16 mouse cellular contexts compared by ENCODE assay signal in the genomic region with DNA sequence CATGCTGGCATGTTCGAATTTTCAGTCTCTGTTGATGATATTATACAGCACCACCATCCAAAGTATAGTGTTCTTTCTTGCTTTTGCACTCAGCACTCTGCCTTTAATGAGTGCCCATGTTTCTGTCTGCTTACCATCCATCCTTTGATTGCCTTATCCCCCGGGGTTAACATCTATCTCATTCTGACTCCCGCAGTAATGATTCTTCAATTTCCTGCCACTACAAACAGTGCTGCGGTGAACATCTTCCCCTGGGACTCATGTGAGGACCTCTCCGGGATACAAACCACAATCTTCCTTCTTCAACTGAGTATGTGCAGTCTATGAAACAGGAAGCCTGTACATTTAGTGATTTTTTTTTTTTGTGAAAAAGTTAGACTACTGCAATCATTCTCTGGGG.
"Had no signal": no experiment of that assay in that cellular context is flagged by ENCODE, and none has a peak within 500 bp of the region (broad histone marks: within the 10 kb centered on the region; RNA-seq: fewer than 3 reads in every experiment).

No protein-coding gene starts in this region.

- H3K36me3 ChIP-seq: midbrain, embryonic 15.5 days; neural tube, embryonic 13.5 days; neural tube, embryonic 15.5 days had no signal

- H3K27me3 ChIP-seq: midbrain, embryonic 15.5 days; neural tube, embryonic 13.5 days; neural tube, embryonic 15.5 days had no signal

- DNase-seq: lung, embryonic 14.5 days; lung, postnatal 10 days; lung, postnatal 4 days; retina, postnatal 1 day; right cerebral cortex, adult 18-20 months; right cerebral cortex, postnatal 25 days; right cerebral cortex, postnatal 4 days; spleen, adult 18-20 months; thymus, adult 18-20 months; thymus, postnatal 14 days; thymus, postnatal 36 days had no signal

- H3K4me3 ChIP-seq: midbrain, embryonic 15.5 days; myocyte; neural tube, embryonic 13.5 days; neural tube, embryonic 15.5 days had no signal

- H3K4me2 ChIP-seq: lung, embryonic 14.5 days; midbrain, embryonic 11.5 days; midbrain, embryonic 15.5 days; neural tube, embryonic 13.5 days; neural tube, embryonic 15.5 days had no signal

- ATAC-seq: midbrain, embryonic 15.5 days had no signal

- H3K9me3 ChIP-seq: midbrain, embryonic 15.5 days; neural tube, embryonic 13.5 days; neural tube, embryonic 15.5 days had no signal

- H3K27ac ChIP-seq: midbrain, embryonic 15.5 days; neural tube, embryonic 13.5 days; neural tube, embryonic 15.5 days had no signal

- H3K4me1 ChIP-seq: midbrain, embryonic 15.5 days; neural tube, embryonic 13.5 days; neural tube, embryonic 15.5 days had no signal

- H3K9ac ChIP-seq: lung, embryonic 14.5 days; midbrain, embryonic 15.5 days; neural tube, embryonic 13.5 days; neural tube, embryonic 15.5 days had no signal
